Mouse (Mus musculus) embryo, embryonic 11.5 days (tissue): ENCODE data around the gene Hnf4a.
A peak's percentile ranks its signal among the peaks of the same experiment; 100 is the strongest.

Experiments
- DNase-seq: peaks from one replicate; pipeline ENCODE4 v3.0.0-alpha.2; 2012; ENCODE audit warnings: low read depth, low spot score

The Hnf4a gene

GRCm38 (mm10) chr2:163490656-163491055 is 16.0 kb upstream of the Hnf4a start:
- DNase-seq = no peak

- no peak for DNase-seq
Observed at GRCm38 (mm10) chr2:163491351-163491750, 15.3 kb upstream of the Hnf4a start.

- DNase-seq = no peak
Observed at GRCm38 (mm10) chr2:163492018-163492417, 14.6 kb upstream of the Hnf4a start, which contains the start of gene R3hdml. R3hdml (plus strand) TSS chr2:163492318.

- DNase-seq = no peak
Observed at GRCm38 (mm10) chr2:163493031-163493430, 13.6 kb upstream of the Hnf4a start.

- DNase-seq = no peak
Observed at GRCm38 (mm10) chr2:163493976-163494375, 12.6 kb upstream of the Hnf4a start.

- no peak for DNase-seq
Observed at GRCm38 (mm10) chr2:163494456-163494855, 12.2 kb upstream of the Hnf4a start.

- no peak for DNase-seq
Observed at GRCm38 (mm10) chr2:163502219-163502618, 4.4 kb upstream of the Hnf4a start.

- no peak for DNase-seq
Observed at GRCm38 (mm10) chr2:163503191-163503590, 3.4 kb upstream of the Hnf4a start.

GRCm38 (mm10) chr2:163525761-163526243 is 19.2 kb downstream of the Hnf4a start:
- no peak for DNase-seq

GRCm38 (mm10) chr2:163527497-163527896 is 20.9 kb downstream of the Hnf4a start:
- no peak for DNase-seq

GRCm38 (mm10) chr2:163530418-163530817 is 23.8 kb downstream of the Hnf4a start:
- no peak for DNase-seq

- DNase-seq = peak; percentile 48
Observed at GRCm38 (mm10) chr2:163531917-163532316, 25.3 kb downstream of the Hnf4a start.

GRCm38 (mm10) chr2:163533226-163533625 is 26.6 kb downstream of the Hnf4a start:
- no peak for DNase-seq

GRCm38 (mm10) chr2:163534958-163535524 is 28.4 kb downstream of the Hnf4a start:
- DNase-seq = peak; percentile 80

- DNase-seq = no peak
Observed at GRCm38 (mm10) chr2:163537443-163537842, 30.8 kb downstream of the Hnf4a start.

GRCm38 (mm10) chr2:163538410-163538809 is 31.8 kb downstream of the Hnf4a start:
- DNase-seq = no peak

- DNase-seq = no peak
Observed at GRCm38 (mm10) chr2:163539321-163540040, 32.9 kb downstream of the Hnf4a start.

- no peak for DNase-seq
Observed at GRCm38 (mm10) chr2:163540231-163541117, 33.9 kb downstream of the Hnf4a start.

GRCm38 (mm10) chr2:163541568-163542182 is 35.1 kb downstream of the Hnf4a start:
- no peak for DNase-seq

GRCm38 (mm10) chr2:163542674-163543073 is 36.1 kb downstream of the Hnf4a start:
- no peak for DNase-seq

GRCm38 (mm10) chr2:163546623-163547318 is 40.2 kb downstream of the Hnf4a start:
- DNase-seq = no peak
